Mouse (Mus musculus) midbrain, embryonic 15.5 days (tissue): ENCODE data around the gene Dyrk2. TPM values are rescaled to one million over a fixed set of nuclear protein-coding genes. Genes with fewer than 3 reads are reported as not detected.

Experiments used
- ATAC-seq: fragments of 200-750 bp; cut with Nextera tagmentation; replicated peaks from 2 replicates; pipeline ENCODE4 v1.8.0; 2017; ENCODE audit warnings: moderate TSS enrichment
- H3K27ac ChIP-seq: fragments of 300-500 bp; sonication (generic); 2 replicates; pipeline ENCODE4 v1.5.1; 2015; ENCODE audit warnings: mild to moderate bottlenecking, inconsistent platforms
- H3K27me3 ChIP-seq: fragments of 300-500 bp; sonication (generic); replicated peaks from 2 replicates; pipeline ENCODE4 v1.6.1; 2015; ENCODE audit warnings: inconsistent platforms
- H3K36me3 ChIP-seq: fragments of 300-500 bp; sonication (generic); replicated peaks from 2 replicates; pipeline ENCODE4 v1.6.1; 2015; ENCODE audit warnings: inconsistent platforms
- H3K4me1 ChIP-seq: fragments of 300-500 bp; sonication (generic); 2 replicates; pipeline ENCODE4 v1.6.1; 2015; ENCODE audit warnings: inconsistent platforms
- H3K4me2 ChIP-seq: fragments of 300-500 bp; sonication (generic); 2 replicates; pipeline ENCODE4 v1.6.1; 2015; ENCODE audit warnings: inconsistent platforms, mild to moderate bottlenecking, moderate library complexity
- H3K4me3 ChIP-seq: fragments of 300-500 bp; sonication (generic); 2 replicates; pipeline ENCODE4 v1.5.1; 2015; ENCODE audit warnings: mild to moderate bottlenecking, inconsistent platforms
- H3K9ac ChIP-seq: fragments of 300-500 bp; sonication (generic); 2 replicates; pipeline ENCODE4 v1.6.1; 2015; ENCODE audit warnings: mild to moderate bottlenecking, inconsistent platforms
- H3K9me3 ChIP-seq: fragments of 300-500 bp; sonication (generic); 2 replicates; pipeline ENCODE4 v1.6.1; 2016; ENCODE audit warnings: inconsistent platforms
- WGBS: fragments of 180-500 bp; shearing (Covaris S2); methylation state at CpG from one replicate; pipeline ENCODE4 v1.1.7; 2015; ENCODE audit warnings: mixed read lengths; 5-methylcytosine and 5-hydroxymethylcytosine counted together
- polyA plus RNA-seq: library from polyadenylated mRNA; unstranded; fragments of >200 nt; fragmentation: Nextera tagmentation; extraction: Ambion mirVana; gene quantifications from 2 replicates; pipeline ENCODE4 v1.2.1, GENCODE M21; 2015

Dyrk2 gene
- polyA plus RNA-seq, 1 experiment from 2014 or later: 12.2 TPM

GRCm38 (mm10) chr10:118867304-118867895, 2.6 kb downstream of the Dyrk2 start:
- Histone ChIP-seq H3K27me3 (no peaks in the 10 kb centered on the region), H3K4me2 (peak overlapping the region; percentile 83), H3K4me3 (peak overlapping the region; percentile 92), H3K9ac (peak overlapping the region; percentile 90), H3K4me1 (peaks cover 42% of the 10 kb centered on the region), H3K9me3 (no peaks in the 10 kb centered on the region), H3K27ac (peak overlapping the region; percentile 94), H3K36me3 (no peaks in the 10 kb centered on the region; the same call in 1 of the 2 replicates)
- 9% methylated on average over 16 of the region's 16 CpGs for WGBS
- 0 out of 2 replicates have a peak, but pooled peaks have one; percentile 1 for ATAC-seq

GRCm38 (mm10) chr10:118864976-118865375, 5.0 kb downstream of the Dyrk2 start:
- WGBS: 88% methylated on average over 7 of the region's 7 CpGs
- H3K9ac ChIP-seq: no peak overlapping the region
- H3K4me2 ChIP-seq: 0 out of 2 replicates have a peak overlapping the region, but pooled peaks have one; percentile 0

GRCm38 (mm10) chr10:118863611-118864010, 6.4 kb downstream of the Dyrk2 start:
- 87% methylated on average over 8 of the region's 8 CpGs for WGBS
- Histone ChIP-seq H3K9ac (no peak overlapping the region), H3K27me3 (no peaks in the 10 kb centered on the region), H3K27ac (no peak overlapping the region), H3K9me3 (no peaks in the 10 kb centered on the region; the same call in 1 of the 2 replicates), H3K36me3 (peaks cover 27% of the 10 kb centered on the region), H3K4me1 (peaks cover 33% of the 10 kb centered on the region), H3K4me3 (no peak overlapping the region), H3K4me2 (no peak overlapping the region)
- no peak for ATAC-seq

More at GRCm38 (mm10) chr10:118864976-118865375, 5.0 kb downstream of the Dyrk2 start:
- H3K9me3 ChIP-seq: no peaks in the 10 kb centered on the region; the same call in 1 of the 2 replicates
- no peak overlapping the region for H3K27ac ChIP-seq
- H3K27me3 ChIP-seq: no peaks in the 10 kb centered on the region
- ATAC-seq: no peak
- H3K36me3 ChIP-seq: peaks cover 14% of the 10 kb centered on the region
- no peak overlapping the region for H3K4me3 ChIP-seq
- peaks cover 34% of the 10 kb centered on the region for H3K4me1 ChIP-seq

GRCm38 (mm10) chr10:118862233-118862632, 7.8 kb downstream of the Dyrk2 start:
- H3K27me3 ChIP-seq: no peaks in the 10 kb centered on the region
- no peak overlapping the region for H3K4me2 ChIP-seq
- no peak overlapping the region for H3K9ac ChIP-seq
- H3K4me1 ChIP-seq: peaks cover 30% of the 10 kb centered on the region
- peaks cover 32% of the 10 kb centered on the region for H3K36me3 ChIP-seq
- WGBS: 90% methylated on average over 4 of the region's 4 CpGs
- no peak for ATAC-seq
- H3K27ac ChIP-seq: no peak overlapping the region
- no peak overlapping the region for H3K4me3 ChIP-seq
- H3K9me3 ChIP-seq: no peaks in the 10 kb centered on the region; the same call in 1 of the 2 replicates

GRCm38 (mm10) chr10:118861234-118862025, 8.6 kb downstream of the Dyrk2 start:
- WGBS: 96% methylated on average over 11 of the region's 11 CpGs
- no peaks in the 10 kb centered on the region; the same call in 1 of the 2 replicates for H3K9me3 ChIP-seq
- peaks cover 22% of the 10 kb centered on the region for H3K4me1 ChIP-seq
- no peak for ATAC-seq
- no peak overlapping the region for H3K9ac ChIP-seq
- H3K27ac ChIP-seq: no peak overlapping the region
- no peak overlapping the region for H3K4me2 ChIP-seq
- peaks cover 32% of the 10 kb centered on the region for H3K36me3 ChIP-seq
- no peaks in the 10 kb centered on the region for H3K27me3 ChIP-seq
- no peak overlapping the region for H3K4me3 ChIP-seq

GRCm38 (mm10) chr10:118859655-118860054, 10.4 kb downstream of the Dyrk2 start:
- no peak overlapping the region for H3K27ac ChIP-seq
- H3K27me3 ChIP-seq: no peaks in the 10 kb centered on the region
- WGBS: 96% methylated on average over 21 of the region's 21 CpGs
- ATAC-seq: no peak
- H3K9me3 ChIP-seq: no peaks in the 10 kb centered on the region; the same call in 1 of the 2 replicates
- no peak overlapping the region for H3K9ac ChIP-seq
- H3K36me3 ChIP-seq: peaks cover 32% of the 10 kb centered on the region
- H3K4me3 ChIP-seq: no peak overlapping the region
- H3K4me1 ChIP-seq: peaks cover 7% of the 10 kb centered on the region; the same call in 1 of the 2 replicates
- no peak overlapping the region for H3K4me2 ChIP-seq

GRCm38 (mm10) chr10:118854641-118855040, 15.4 kb downstream of the Dyrk2 start:
- Histone ChIP-seq H3K27ac (no peak overlapping the region), H3K9me3 (no peaks in the 10 kb centered on the region), H3K4me2 (no peak overlapping the region), H3K4me1 (peaks cover 9% of the 10 kb centered on the region; the same call in 1 of the 2 replicates), H3K36me3 (peaks cover 15% of the 10 kb centered on the region), H3K9ac (no peak overlapping the region), H3K27me3 (no peaks in the 10 kb centered on the region), H3K4me3 (no peak overlapping the region)
- 92% methylated on average over 9 of the region's 9 CpGs for WGBS
- no peak for ATAC-seq

GRCm38 (mm10) chr10:118852554-118852953, 17.5 kb downstream of the Dyrk2 start:
- Histone ChIP-seq H3K27ac (no peak overlapping the region), H3K4me1 (peaks cover 9% of the 10 kb centered on the region; the same call in 1 of the 2 replicates), H3K4me2 (peak overlapping the region; percentile 26), H3K36me3 (no peaks in the 10 kb centered on the region), H3K9ac (no peak overlapping the region), H3K9me3 (no peaks in the 10 kb centered on the region), H3K27me3 (no peaks in the 10 kb centered on the region), H3K4me3 (no peak overlapping the region)
- no peak for ATAC-seq
- WGBS: 61% methylated on average over 16 of the region's 16 CpGs

GRCm38 (mm10) chr10:118848501-118848900, 21.5 kb downstream of the Dyrk2 start:
- ATAC-seq: no peak
- Histone ChIP-seq H3K9me3 (no peaks in the 10 kb centered on the region), H3K4me2 (no peak overlapping the region), H3K4me3 (no peak overlapping the region), H3K27ac (no peak overlapping the region), H3K36me3 (no peaks in the 10 kb centered on the region), H3K27me3 (no peaks in the 10 kb centered on the region), H3K4me1 (peaks cover 4% of the 10 kb centered on the region; the same call in 1 of the 2 replicates), H3K9ac (no peak overlapping the region)
- whole genome bisulfite sequencing: 77% methylated on average over 4 of the region's 4 CpGs

GRCm38 (mm10) chr10:118846991-118847545, 22.9 kb downstream of the Dyrk2 start:
- Histone ChIP-seq H3K36me3 (no peaks in the 10 kb centered on the region), H3K4me3 (no peak overlapping the region), H3K4me2 (no peak overlapping the region), H3K27ac (no peak overlapping the region), H3K9ac (no peak overlapping the region), H3K4me1 (no peaks in the 10 kb centered on the region), H3K9me3 (no peaks in the 10 kb centered on the region), H3K27me3 (no peaks in the 10 kb centered on the region)
- ATAC-seq: no peak
- 49% methylated on average over 10 of the region's 10 CpGs for WGBS

GRCm38 (mm10) chr10:118840598-118840997, 29.4 kb downstream of the Dyrk2 start:
- Histone ChIP-seq H3K27me3 (no peaks in the 10 kb centered on the region), H3K36me3 (no peaks in the 10 kb centered on the region), H3K27ac (no peak overlapping the region), H3K4me2 (no peak overlapping the region), H3K4me1 (no peaks in the 10 kb centered on the region), H3K9ac (no peak overlapping the region), H3K4me3 (no peak overlapping the region), H3K9me3 (no peaks in the 10 kb centered on the region)
- ATAC-seq: no peak
- 76% methylated on average over 9 of the region's 9 CpGs for WGBS
